Mouse (Mus musculus) CD4-positive, CD25-positive, alpha-beta regulatory T cell, adult 2 months (primary cell): ENCODE measurements around the gene Krtap4-8.
"Not testable (repeated sequence)": the region's sequence is repeated elsewhere in the genome, so short reads cannot be mapped to it uniquely, and the experiment has no call there.

Experiments used
- DNase-seq: peaks from one replicate; pipeline ENCODE4 v3.0.0-alpha.2; 2012; ENCODE audit warnings: low read depth, low spot score

Krtap4-8 gene

DNA sequence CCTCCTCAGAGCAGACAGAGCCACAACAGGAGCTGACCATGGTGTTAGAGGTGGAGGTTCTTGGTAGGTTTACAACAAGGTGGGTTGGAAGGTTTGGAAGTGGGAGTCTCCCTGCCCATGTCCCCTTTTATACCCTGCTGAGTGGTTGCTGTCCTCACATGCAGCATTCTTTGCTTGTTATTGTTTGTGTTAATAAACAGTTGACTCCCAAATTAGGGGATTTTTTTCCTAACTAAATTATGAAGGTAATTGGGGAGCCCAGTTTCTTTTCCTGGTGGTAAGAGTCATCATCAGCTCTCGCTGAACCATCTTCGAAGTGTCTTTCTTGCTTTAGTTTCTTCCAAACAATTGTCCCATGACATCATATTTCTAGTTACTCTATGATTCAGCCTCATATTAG, at the start of gene Krtap4-8:
Krtap4-8 (minus strand) TSS at position 101 of the 400 bp plus-strand sequence.
- no peak for DNase-seq

DNA sequence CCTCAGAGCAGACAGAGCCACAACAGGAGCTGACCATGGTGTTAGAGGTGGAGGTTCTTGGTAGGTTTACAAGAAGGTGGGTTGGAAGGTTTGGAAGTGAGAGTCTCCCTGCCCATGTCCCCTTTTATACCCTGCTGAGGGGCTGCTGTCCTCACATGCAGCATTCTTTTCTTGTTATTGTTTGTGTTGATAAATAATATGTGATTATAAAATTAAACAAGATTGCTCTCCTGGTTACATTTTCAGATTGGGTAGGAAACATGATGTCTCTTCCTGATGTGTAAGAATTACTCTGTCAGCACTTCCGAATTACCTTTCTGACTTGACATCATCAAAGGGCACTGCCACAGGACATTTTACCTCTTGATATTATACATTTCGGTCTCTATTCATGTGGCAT, 35.1 kb upstream of the Krtap4-8 start, which contains the start of gene Gm11564:
Gm11564 (minus strand) TSS at position 101 of the 400 bp plus-strand sequence.
- not testable (repeated sequence) for DNase-seq

DNA sequence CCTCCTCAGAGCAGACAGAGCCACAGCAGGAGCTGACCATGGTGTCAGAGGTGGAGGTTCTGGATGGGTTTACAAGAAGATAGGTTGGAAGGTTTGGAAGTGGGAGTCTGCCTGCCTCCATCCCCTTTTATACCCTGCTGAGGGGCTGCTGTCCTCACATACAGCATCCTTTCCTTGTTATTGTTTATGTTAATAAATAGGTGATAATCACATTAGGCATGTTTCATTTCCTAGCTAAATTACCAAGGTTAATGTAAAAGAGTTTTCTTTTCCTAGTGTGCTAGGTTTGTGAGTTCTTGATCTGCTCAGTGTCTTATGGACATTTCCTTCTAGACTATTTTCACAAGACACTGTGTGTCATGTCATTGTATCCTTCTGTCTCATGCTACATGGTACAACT, 29.3 kb upstream of the Krtap4-8 start, which contains the start of gene Krtap4-13:
Krtap4-13 (minus strand) TSS at position 101 of the 400 bp plus-strand sequence.
- DNase-seq = not testable (repeated sequence)

DNA sequence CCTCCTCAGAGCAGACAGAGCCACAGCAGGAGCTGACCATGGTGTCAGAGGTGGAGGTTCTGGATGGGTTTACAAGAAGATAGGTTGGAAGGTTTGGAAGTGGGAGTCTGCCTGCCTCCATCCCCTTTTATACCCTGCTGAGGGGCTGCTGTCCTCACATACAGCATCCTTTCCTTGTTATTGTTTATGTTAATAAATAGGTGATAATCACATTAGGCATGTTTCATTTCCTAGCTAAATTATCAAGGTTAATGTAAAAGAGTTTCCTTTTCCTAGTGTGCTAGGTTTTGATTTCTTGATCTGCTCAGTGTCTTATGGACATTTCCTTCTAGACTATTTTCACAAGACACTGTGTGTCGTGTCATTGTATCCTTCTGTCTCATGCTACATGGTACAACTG, 23.8 kb upstream of the Krtap4-8 start, which contains the start of gene Gm11554:
Gm11554 (minus strand) TSS at position 101 of the 400 bp plus-strand sequence.
- DNase-seq = not testable (repeated sequence)

DNA sequence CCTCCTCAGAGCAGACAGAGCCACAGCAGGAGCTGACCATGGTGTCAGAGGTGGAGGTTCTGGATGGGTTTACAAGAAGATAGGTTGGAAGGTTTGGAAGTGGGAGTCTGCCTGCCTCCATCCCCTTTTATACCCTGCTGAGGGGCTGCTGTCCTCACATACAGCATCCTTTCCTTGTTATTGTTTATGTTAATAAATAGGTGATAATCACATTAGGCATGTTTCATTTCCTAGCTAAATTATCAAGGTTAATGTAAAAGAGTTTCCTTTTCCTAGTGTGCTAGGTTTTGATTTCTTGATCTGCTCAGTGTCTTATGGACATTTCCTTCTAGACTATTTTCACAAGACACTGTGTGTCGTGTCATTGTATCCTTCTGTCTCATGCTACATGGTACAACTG, 18.3 kb upstream of the Krtap4-8 start, which contains the start of gene Gm11569:
Gm11569 (minus strand) TSS at position 101 of the 400 bp plus-strand sequence.
- DNase-seq = not testable (repeated sequence)

DNA sequence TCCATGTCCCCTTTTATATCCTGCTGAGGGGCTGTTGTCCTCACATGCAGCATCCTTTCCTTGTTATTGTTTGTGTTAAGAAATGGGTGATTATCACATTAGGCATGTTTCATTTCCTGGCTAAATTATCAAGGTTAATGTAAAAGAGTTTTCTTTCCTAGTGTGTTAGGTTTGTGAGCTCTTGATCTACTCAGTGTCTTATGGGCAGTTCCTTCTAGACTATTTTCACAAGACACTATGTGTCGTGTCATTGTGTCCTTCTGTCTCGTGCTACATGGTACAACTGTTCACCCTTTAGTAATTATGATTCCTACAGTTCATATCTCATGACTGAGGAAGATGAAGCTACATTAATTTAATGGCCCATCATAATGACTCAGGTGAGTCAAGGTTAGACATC, 12.9 kb upstream of the Krtap4-8 start, which contains the start of gene Gm11596:
Gm11596 (minus strand) TSS at position 101 of the 400 bp plus-strand sequence.
- DNase-seq = no peak

DNA sequence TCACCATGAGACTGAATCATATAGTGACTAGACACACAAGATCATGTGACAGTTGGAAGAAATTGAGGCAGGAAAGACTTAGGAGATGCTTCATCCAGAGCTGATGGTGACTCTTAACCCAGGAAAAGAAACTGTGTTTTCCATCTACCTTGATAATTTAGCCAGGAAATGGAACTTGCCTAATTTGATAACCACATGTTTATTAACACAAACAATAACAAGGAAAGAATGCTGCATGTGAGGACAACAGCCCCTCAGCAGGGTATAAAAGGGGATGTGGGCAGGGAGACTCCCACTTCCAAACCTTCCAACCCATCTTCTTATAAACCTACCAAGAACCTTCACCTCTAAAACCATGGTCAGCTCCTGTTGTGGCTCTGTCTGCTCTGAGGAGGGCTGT, 4.4 kb upstream of the Krtap4-8 start, which contains the start of gene Krtap4-9:
Krtap4-9 (plus strand) TSS at position 301 of the 400 bp plus-strand sequence.
- not testable (repeated sequence) for DNase-seq

DNA sequence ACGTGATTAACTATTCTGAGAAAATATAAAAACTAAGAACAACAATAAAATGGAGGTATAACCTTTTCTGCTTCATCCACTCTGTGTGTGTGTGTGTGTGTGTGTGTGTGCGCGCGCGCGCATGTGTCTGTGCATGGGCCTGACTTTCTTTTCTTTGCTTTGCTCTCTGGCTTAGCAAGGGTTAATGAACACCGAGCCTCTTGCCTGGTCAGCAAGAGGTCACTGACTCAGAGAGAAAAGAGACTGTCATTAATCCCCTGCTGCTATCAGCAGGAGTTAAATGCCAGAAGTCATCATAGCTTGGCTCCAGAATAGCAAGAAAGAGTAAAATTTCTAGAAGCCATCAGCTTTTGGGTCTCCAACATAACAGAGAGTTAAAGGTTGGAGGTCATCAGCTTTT, 2.1 kb downstream of the Krtap4-8 start:
- no peak for DNase-seq

DNA sequence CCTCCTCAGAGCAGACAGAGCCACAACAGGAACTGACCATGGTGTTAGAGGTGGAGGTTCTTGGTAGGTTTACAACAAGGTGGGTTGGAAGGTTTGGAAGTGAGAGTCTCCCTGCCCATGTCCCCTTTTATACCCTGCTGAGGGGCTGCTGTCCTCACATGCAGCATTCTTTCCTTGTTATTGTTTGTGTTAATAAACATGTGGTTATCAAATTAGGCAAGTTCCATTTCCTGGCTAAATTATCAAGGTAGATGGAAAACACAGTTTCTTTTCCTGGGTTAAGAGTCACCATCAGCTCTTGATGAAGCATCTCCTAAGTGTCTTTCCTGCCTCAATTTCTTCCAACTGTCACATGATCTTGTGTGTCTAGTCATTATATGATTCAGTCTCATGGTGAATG, 7.7 kb downstream of the Krtap4-8 start, which contains the start of gene Gm11595:
Gm11595 (minus strand) TSS at position 101 of the 400 bp plus-strand sequence.
- not testable (repeated sequence) for DNase-seq

DNA sequence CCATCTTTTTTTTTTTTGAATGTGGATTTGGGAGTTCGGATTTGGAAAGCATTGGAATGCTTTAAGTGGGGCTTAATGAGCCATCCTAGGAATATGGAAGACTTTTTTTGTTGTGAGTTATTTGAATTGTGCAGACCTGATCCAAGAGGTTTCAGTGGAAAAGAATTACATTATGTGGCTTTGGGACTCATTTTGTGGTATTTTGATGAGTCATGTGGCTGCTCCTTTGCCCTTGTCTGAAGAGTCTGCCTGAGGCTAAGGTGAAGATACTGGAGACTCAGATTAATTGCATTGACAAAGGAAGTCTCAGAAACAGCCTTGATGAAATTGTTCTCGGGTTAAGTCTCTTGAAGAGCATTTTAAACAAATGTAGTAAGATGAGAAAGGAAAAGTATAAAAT, 12.1 kb downstream of the Krtap4-8 start:
- no peak for DNase-seq

DNA sequence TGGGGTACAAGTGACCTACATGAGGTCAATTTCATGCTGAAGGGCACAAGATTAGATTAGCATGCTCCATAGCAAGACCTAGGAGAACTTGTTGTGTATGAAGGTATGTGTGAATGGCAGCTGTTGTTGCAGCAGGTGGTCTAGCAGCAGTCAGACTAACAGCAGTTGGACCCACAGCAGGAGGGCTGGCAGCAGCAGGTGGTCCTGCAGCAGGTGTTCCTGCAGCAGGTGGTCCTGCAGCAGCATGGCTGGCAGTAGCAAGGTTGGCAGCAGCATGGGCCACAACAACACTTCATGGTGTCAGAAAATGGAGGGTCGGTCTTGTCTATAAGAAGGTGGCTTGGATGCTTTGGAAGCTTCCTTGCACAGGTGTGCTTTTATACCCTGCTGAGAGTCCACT, 21.6 kb downstream of the Krtap4-8 start:
- no peak for DNase-seq

DNA sequence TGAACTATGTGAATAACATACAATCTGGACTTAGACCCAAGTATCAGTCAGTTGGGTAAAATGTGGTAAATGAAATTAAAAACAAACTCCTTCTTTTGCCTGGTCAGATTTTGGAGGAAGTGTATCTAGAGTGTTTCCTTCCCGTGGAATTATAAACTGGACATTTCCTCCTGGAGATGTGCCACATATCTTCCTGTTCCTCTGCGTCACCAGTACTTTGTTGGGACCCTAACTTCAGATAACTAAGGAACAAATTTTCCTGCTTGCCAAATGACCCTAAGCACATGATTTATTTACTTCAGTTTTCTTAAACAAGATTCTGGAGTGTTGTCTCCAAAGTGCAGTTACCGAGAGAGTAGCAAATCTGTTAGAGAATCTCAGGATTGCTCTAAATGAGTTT, 36.5 kb downstream of the Krtap4-8 start:
- DNase-seq = no peak

DNA sequence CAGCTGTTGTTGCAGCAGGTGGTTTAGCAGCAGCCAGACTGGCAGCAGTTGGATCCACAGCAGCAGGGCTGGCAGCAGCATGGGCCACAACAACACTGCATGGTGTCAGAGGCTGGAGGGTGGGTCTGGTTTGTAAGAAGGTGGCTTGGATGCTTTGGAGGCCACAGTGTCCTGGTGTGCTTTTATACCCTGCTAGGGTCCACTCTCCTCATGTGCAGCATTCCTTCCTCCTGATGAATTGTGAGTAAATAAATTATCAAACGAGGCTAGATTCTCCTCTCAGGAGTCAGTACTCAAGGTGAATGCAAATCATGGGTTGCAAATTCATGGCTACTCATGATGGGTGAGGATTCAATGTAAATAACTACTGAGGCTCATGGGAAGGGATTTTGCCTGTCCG, 46.3 kb downstream of the Krtap4-8 start, which contains the start of gene Gm14180:
Gm14180 (minus strand) TSS at position 101 of the 400 bp plus-strand sequence.
- no peak for DNase-seq
